Mouse (Mus musculus) stomach, postnatal 0 days (tissue): ENCODE data around the gene Dapk2.

ENCODE experiments used
- CTCF ChIP-seq: IDR thresholded peaks from 2 replicates; pipeline ENCODE4 v1.5.1; 2016; ENCODE audit warnings: antibody characterized with exemption, low read depth, mild to moderate bottlenecking, moderate library complexity
- EP300 ChIP-seq: optimal IDR thresholded peaks from 2 replicates; pipeline ENCODE3; 2016; ENCODE audit warnings: antibody characterized with exemption

- no peak for TF ChIP-seq CTCF
- no peak for TF ChIP-seq EP300
Measured at GRCm38 (mm10) chr9:66217970-66218369, 59.9 kb downstream of the Dapk2 start.
